Mouse (Mus musculus) E14TG2a.4 (cell line): Measurements from ENCODE around the gene Nos1ap.

Source experiments
- CTCF ChIP-seq: conservative IDR thresholded peaks from 2 replicates; pipeline ENCODE4 v1.5.1; 2014; ENCODE audit warnings: low read length
- NANOG ChIP-seq: IDR thresholded peaks from 2 replicates; pipeline ENCODE4 v1.6.1; 2014; ENCODE audit warnings: borderline replicate concordance, low read length, mixed read lengths
- POU5F1 ChIP-seq: IDR thresholded peaks from 2 replicates; pipeline ENCODE4 v1.6.1; 2014; ENCODE audit warnings: low read length, borderline replicate concordance

DNA sequence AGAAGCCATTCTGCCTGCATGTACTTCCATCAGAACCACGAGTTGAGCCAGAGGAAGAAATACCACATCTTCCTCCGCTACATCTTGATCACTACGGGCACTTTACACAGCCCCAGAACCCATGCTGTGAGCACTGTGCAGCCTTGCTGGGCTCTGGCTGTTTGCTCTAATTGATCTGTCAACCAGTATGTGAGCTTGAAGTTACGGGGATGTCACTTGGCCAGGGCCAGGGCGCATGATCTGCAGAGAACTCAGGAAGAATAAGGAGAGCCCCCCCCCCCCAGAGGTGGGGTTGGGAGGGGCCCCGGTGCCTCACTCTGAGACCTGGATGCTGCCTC is 13.0 kb downstream of the Nos1ap start:
- TF ChIP-seq CTCF, result no peak
- TF ChIP-seq NANOG, result no peak
- TF ChIP-seq POU5F1, result no peak
